Mouse (Mus musculus) left cerebral cortex, adult 6 months (tissue): ENCODE data around the gene Pik3r2. TPM values are rescaled to one million over a fixed set of nuclear protein-coding genes. Genes with fewer than 3 reads are reported as not detected.

Source experiments
- long read RNA-seq, 2 experiments: library from polyadenylated mRNA; unstranded; transcript quantifications; one replicate each; pipeline ENCODE4 v2.0.0; 2019 to 2020
- polyA plus RNA-seq: library from polyadenylated mRNA; unstranded; fragments of <200 nt; fragmentation: Nextera tagmentation; gene quantifications from 2 replicates; pipeline ENCODE4 v1.2.3, GENCODE M21; 2021

Pik3r2 gene
- polyA plus RNA-seq = 82.0 and 99.2 TPM in 2 replicates
- long read RNA-seq, experiment 1, transcript Pik3r2-201 (16 exons, 3,165 nt) = major isoform, 726 of 866 reads
- long read RNA-seq, experiment 1, partial matches to known transcripts = 65 of 866 reads
- long read RNA-seq, experiment 1, other reads (novel, unspliced or antisense) = 75 of 866 reads
- long read RNA-seq, experiment 2, transcript Pik3r2-201 (16 exons, 3,165 nt) = major isoform, 80 of 128 reads
- long read RNA-seq, experiment 2, partial matches to known transcripts = 30 of 128 reads
- long read RNA-seq, experiment 2, other reads (novel, unspliced or antisense) = 16 of 128 reads

DNA sequence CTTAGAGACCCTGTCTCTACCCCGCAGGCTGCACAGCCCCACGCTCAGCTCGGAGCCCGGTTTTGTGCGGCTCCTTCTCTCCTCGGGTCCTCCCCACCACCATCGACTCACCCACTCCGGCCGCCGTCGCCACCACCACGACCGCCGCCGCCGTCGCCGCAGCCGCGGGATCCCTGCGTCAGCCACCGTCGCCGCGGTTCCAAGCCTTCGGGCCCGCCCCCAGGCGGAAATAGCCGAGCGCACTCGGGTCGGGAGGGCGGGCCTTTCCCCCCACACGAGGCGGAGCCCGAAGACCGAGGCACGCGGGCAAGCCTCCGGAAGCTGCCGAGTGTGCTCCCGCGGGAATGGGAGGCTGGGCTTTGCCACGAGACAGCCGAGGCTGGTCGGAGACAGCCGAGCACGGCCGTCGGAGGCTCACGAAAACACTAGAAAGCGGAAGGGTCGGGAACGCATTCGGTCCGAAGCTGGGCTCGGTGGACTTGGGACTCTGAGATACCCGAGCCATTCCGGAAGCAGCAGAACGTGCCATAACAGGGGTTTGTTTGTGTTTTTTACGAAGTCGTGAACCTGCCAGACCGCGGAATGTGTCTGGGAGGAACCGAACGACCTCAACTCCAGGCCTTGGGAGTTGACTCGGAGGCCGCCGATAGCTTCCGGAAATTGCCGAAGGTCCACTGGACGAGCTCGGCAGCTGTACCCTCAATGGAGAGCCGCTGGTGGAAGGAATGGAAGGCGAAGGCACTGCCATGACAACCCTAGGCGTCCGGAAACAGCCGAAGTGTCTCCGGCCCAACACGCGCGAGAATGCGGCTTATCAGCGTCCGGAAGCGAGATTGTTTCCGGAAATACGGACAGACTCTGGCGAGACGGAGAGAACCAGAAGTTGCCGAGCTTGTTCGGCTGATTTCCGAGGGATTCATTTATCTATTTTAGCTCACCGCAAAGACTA lies at the start of gene Pik3r2:
Gene Pik3r2, minus strand, starts transcription at position 218 of the 949 bp plus-strand sequence.

DNA sequence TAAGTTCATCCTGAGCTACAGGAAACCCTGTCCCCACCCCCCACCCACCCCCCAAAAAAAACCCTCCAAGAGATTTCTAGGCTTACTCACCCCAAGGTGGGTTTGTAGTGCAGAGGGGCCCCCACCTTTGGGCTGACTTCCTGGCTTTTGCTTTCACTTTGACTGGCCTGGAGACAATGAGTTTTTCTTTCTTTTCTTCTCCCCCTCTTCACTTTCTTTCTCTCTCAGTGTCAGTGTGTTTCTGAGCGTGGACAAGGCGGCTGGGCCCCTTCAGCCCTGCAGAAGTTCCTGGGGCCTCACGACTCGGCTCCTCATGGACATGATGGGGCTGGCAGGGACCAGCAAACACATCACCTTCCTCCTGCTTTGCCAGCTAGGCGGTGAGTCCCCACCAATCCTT lies 31.7 kb upstream of the Pik3r2 start, which contains the start of gene Il12rb1:
Gene Il12rb1, plus strand, starts transcription at position 211 of the 400 bp plus-strand sequence.

DNA sequence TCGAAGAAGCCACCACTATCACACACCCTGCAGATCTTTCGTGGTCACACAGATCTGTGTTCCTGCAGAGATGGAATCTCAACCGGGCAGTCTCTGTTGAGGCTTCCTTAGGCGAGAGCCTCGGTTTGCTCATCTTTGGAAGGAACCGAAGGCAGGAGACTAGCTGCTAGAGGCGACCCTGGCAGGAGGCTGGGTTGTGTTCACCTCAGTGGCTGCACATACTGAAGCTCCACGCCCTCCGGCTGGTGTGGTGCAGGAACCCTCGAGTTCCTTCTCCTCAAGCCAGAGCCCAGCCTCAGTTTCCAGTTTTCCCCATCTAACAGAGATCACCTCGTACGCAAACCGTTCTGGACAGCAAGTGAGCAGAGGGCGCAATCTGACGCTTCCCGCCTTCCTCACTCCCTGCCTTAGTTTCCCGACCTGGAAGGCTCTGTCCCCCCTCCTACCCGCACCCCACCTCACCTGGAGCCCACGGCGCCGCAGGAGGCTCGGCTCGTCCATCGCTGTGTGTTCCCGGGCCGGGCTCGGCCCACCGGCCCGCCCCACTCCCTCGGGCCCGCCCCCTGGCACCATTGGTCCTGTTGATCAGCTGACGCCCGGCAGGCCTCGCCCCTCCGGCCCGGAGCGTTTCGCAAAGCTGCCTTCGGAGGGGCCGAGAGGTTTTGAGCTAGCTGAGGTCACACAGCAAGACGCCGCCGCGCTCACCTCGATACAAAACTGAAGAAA lies 28.1 kb upstream of the Pik3r2 start, which contains the start of gene Mast3:
Gene Mast3, minus strand, starts transcription at position 574 of the 726 bp plus-strand sequence.

DNA sequence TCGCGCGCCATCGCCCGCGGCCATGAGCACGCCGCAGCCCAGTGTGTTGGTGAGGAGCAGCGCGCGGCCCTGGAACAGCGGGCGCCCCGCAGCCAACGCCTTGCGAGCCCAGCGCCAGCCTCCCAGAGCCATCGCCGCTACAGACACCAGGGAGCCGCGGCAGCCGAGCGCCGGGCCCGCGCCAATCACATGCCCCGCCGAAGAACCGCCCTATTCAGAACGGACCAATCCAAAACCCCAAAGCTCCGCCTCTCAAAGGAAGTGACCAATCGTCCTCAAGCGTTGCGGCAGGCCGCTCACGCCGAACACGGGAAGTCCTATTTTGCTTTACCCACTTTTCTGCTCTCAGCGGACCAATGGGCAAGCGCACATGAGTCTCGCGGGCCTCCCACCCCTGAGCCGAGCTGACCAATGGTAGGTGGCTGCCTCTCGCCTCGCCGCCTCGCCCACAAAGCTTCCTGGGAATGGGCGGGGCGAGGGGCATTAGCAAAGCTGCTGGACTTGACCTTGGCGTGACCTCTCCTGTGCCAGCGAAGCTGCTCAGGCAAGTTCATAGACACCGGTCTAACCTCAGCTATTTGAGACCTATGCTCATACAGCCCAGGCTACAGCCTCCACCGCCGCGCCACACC lies 15.6 kb downstream of the Pik3r2 start, which contains the start of gene Mpv17l2:
Gene Mpv17l2, minus strand, starts transcription at position 172 of the 632 bp plus-strand sequence.

DNA sequence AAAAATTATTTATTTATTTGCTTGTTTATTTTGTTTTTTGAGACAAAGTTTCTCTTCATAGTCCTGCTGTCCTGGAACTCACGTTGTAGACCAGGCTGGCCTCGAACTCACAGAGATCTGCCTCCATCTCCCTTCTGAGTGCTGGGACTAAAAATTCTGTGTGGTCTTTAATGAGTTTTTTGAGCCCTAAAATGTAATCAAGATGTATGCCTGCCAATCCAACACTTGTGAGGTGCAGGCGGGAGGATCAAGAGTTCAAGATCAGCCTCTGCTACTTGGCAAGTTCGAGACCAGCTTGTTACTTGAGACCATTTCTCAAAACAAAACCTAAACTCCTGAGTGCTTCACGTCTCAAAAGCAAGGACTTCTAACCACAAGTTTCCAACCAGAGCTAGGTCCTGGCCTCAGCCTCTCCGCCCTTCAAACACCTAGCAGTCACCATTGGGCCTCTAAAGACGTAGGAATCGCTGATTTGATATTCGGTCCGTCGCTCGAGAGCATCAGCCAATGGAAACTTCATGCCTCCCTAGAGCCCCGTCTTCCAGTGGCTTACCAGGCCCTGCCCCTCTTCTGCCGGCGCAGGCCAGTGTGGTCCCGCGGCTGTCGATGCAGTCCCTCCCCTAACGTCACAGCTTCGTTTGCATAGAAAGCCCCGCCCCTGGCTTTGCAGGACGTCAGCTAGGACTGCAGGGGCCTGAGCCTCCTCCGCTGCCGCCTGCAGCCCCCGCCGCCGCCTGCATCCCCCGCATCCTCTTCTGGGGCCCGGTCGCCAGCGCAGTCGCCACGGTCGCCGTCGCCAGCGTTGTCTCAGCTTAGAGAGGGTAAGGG lies 22.3 kb downstream of the Pik3r2 start, which contains the start of gene Rab3a:
Gene Rab3a, plus strand, starts transcription at position 637 of the 828 bp plus-strand sequence.

DNA sequence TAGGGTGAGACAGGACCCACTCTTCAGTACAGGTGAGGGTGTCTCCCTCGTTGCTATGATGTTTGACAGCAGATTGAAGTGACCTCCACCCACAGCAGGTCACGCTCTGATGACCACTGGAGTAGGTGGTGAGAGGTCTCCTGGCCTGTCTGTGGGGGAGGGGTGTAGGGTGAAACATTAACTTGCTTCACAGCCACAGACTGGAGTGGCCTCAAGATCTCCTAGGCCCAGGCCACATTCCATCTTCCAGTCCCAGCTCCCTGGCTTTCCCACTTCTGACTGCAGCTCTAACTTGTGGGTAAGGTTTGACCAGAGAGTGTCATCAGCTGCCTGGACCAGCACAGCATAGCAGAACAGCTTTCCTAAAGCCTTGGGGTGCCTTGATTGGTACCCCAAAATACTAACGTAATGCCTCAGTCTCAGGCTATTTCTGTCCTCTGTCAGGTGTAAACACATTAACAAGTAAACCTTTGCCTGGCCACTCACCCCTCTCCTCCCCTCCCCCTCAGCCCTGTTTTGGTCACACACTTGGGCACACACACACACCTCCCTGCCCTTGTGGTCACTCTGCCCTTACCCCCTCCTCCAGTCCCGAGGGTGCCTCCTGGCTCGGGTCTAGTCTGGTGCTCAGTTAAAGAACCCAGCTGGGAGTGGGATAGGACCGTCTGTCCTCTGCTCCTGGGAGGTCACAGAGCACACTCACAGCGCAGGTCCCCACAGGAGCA lies 52.9 kb downstream of the Pik3r2 start, which contains the start of gene Pde4c:
Gene Pde4c, plus strand, starts transcription at position 235 of the 725 bp plus-strand sequence.

DNA sequence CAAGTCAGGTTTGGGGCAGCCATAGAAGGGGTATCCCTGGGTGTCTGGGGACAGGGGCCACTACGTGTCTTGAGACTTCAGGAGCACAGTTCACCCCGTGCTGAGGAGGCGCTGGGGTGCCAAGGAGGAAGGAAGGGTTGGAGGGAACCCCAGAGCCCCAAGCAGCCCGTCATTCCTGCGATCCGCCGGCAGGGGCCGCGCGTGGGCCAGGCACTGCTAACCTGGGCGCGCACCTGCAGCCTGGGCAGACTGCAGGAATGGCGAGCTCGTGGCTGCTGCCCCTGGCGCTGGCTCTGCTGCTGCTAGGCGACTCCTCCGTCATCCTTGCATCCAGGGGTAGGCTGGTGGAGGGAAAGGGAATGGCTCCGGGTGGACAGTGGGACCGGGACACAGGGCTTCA lies 58.2 kb downstream of the Pik3r2 start, which contains the start of gene Gm3336:
Gene Gm3336, plus strand, starts transcription at position 247 of the 400 bp plus-strand sequence.

Other genes with a start within 250 kb of the Pik3r2 start
- 287 and 603 TPM in 2 replicates for gene Fkbp8, start 249.0 kb downstream of the Pik3r2 start, polyA plus RNA-seq
- gene Kxd1, start 248.8 kb downstream of the Pik3r2 start, polyA plus RNA-seq = 73.8 and 77.6 TPM in 2 replicates
- gene Ell, start 237.3 kb downstream of the Pik3r2 start, polyA plus RNA-seq = 3.9 and 9.1 TPM in 2 replicates
- gene Isyna1, start 182.3 kb downstream of the Pik3r2 start, polyA plus RNA-seq = 36.5 and 38.4 TPM in 2 replicates
- gene Ssbp4, start 167.8 kb downstream of the Pik3r2 start, polyA plus RNA-seq = 88.8 and 293 TPM in 2 replicates
- gene Lrrc25, start 160.6 kb downstream of the Pik3r2 start, polyA plus RNA-seq = 0.72 and 1.7 TPM in 2 replicates
- gene Gdf15, start 144.3 kb downstream of the Pik3r2 start, polyA plus RNA-seq = 0.23 TPM in 1 of 2 replicates, not detected in the other
- 11.0 and 11.5 TPM in 2 replicates for gene Pgpep1, start 116.3 kb downstream of the Pik3r2 start, polyA plus RNA-seq
- 222 and 248 TPM in 2 replicates for gene Lsm4, start 103.5 kb downstream of the Pik3r2 start, polyA plus RNA-seq
- 5.3 and 148 TPM in 2 replicates for gene Jund, start 77.8 kb downstream of the Pik3r2 start, polyA plus RNA-seq
- gene Iqcn, start 73.3 kb downstream of the Pik3r2 start, polyA plus RNA-seq = 0.03 TPM in 1 of 2 replicates, not detected in the other
- gene Gm3336, start 58.2 kb downstream of the Pik3r2 start, polyA plus RNA-seq = 0.19 and 0.25 TPM in 2 replicates
- 0.18 and 0.60 TPM in 2 replicates for gene Pde4c, start 53.0 kb downstream of the Pik3r2 start, polyA plus RNA-seq
- gene Rab3a, start 22.0 kb downstream of the Pik3r2 start, polyA plus RNA-seq = 895 and 1,300 TPM in 2 replicates
- 100 and 108 TPM in 2 replicates for gene Mpv17l2, start 15.8 kb downstream of the Pik3r2 start, polyA plus RNA-seq
- 66.9 and 129 TPM in 2 replicates for gene Mast3, start 28.3 kb upstream of the Pik3r2 start, polyA plus RNA-seq
- 0.14 and 0.27 TPM in 2 replicates for gene Il12rb1, start 31.7 kb upstream of the Pik3r2 start, polyA plus RNA-seq
- 9.4 and 9.7 TPM in 2 replicates for gene Arrdc2, start 63.0 kb upstream of the Pik3r2 start, polyA plus RNA-seq
- gene Kcnn1, start 86.5 kb upstream of the Pik3r2 start, polyA plus RNA-seq = 12.4 and 13.0 TPM in 2 replicates
- 140 and 167 TPM in 2 replicates for gene Ccdc124, start 97.2 kb upstream of the Pik3r2 start, polyA plus RNA-seq
- gene Slc5a5, start 116.0 kb upstream of the Pik3r2 start, polyA plus RNA-seq = 16.6 and 17.9 TPM in 2 replicates
- gene Rpl18a, start 120.7 kb upstream of the Pik3r2 start, polyA plus RNA-seq = 3,531 and 4,437 TPM in 2 replicates
- gene Map1s, start 129.2 kb upstream of the Pik3r2 start, polyA plus RNA-seq = 18.1 and 27.3 TPM in 2 replicates